Mouse (Mus musculus) neural tube, embryonic 13.5 days (tissue): Measurements from ENCODE around the gene Mapt. TPM values are rescaled to one million over a fixed set of nuclear protein-coding genes. Genes with fewer than 3 reads are reported as not detected.

Experiments
- ATAC-seq: fragments of 200-750 bp; cut with Nextera tagmentation; 2 replicates; pipeline ENCODE4 v1.8.0; 2017; ENCODE audit warnings: low read depth, mild to moderate bottlenecking, moderate TSS enrichment, moderate library complexity
- H3K27ac ChIP-seq: fragments of 300-500 bp; sonication (generic); replicated peaks from 2 replicates; pipeline ENCODE4 v1.5.1; 2015; ENCODE audit warnings: moderate library complexity, mild to moderate bottlenecking, inconsistent platforms
- H3K27me3 ChIP-seq: fragments of 300-500 bp; sonication (generic); 2 replicates; pipeline ENCODE4 v1.6.1; 2015; ENCODE audit warnings: mild to moderate bottlenecking, inconsistent platforms
- H3K36me3 ChIP-seq: fragments of 300-500 bp; sonication (generic); 2 replicates; pipeline ENCODE4 v1.6.1; 2015; ENCODE audit warnings: mild to moderate bottlenecking, inconsistent platforms
- H3K4me1 ChIP-seq: fragments of 300-500 bp; sonication (generic); replicated peaks from 2 replicates; pipeline ENCODE4 v1.6.1; 2015; ENCODE audit warnings: inconsistent platforms
- H3K4me2 ChIP-seq: fragments of 300-500 bp; sonication (generic); 2 replicates; pipeline ENCODE4 v1.6.1; 2015; ENCODE audit warnings: inconsistent platforms, mild to moderate bottlenecking, moderate library complexity
- H3K4me3 ChIP-seq: fragments of 300-500 bp; sonication (generic); 2 replicates; pipeline ENCODE4 v1.5.1; 2015; ENCODE audit warnings: mild to moderate bottlenecking, inconsistent platforms
- H3K9ac ChIP-seq: fragments of 300-500 bp; sonication (generic); 2 replicates; pipeline ENCODE4 v1.6.1; 2015; ENCODE audit warnings: moderate library complexity, mild to moderate bottlenecking, inconsistent platforms
- H3K9me3 ChIP-seq: fragments of 300-500 bp; sonication (generic); 2 replicates; pipeline ENCODE4 v1.6.1; 2016; ENCODE audit warnings: inconsistent platforms
- WGBS: fragments of 180-500 bp; shearing (Covaris S2); methylation state at CpG from one replicate; pipeline ENCODE4 v1.1.7; 2015; 5-methylcytosine and 5-hydroxymethylcytosine counted together
- polyA plus RNA-seq: library from polyadenylated mRNA; unstranded; fragments of >200 nt; fragmentation: Nextera tagmentation; extraction: Ambion mirVana; gene quantifications from 2 replicates; pipeline ENCODE4 v1.2.1, GENCODE M21; 2015

Mapt gene
- polyA plus RNA-seq, 1 experiment from 2014 or later = 665 TPM

DNA sequence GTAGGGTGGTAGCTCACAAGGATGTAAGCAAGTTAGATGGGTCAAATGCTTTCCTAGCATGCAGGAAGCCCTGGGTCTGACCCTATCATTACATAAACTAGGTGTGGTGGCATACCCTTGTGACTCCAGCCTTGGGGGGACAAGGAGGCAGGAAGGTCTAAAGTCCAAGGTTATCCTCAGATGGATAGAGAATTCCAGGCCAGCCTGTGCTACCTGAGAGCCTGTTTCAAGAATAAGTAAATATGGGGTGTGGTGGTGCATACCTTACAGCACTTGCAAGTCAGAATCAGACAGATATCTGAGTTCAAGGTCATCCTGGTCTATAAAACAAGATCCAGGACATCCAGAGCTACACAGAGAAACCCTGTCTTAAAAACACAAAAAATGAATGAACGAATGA, 96.3 kb downstream of the Mapt start:
- 88% methylated on average over 1 of the region's 1 CpGs for WGBS
- Histone ChIP-seq H3K27ac (no peak overlapping the region), H3K36me3 (peaks cover 76% of the 10 kb centered on the region), H3K9me3 (no peaks in the 10 kb centered on the region), H3K4me2 (no peak overlapping the region), H3K9ac (no peak overlapping the region), H3K4me1 (no peaks in the 10 kb centered on the region), H3K27me3 (no peaks in the 10 kb centered on the region), H3K4me3 (no peak overlapping the region)
- ATAC-seq = no peak

DNA sequence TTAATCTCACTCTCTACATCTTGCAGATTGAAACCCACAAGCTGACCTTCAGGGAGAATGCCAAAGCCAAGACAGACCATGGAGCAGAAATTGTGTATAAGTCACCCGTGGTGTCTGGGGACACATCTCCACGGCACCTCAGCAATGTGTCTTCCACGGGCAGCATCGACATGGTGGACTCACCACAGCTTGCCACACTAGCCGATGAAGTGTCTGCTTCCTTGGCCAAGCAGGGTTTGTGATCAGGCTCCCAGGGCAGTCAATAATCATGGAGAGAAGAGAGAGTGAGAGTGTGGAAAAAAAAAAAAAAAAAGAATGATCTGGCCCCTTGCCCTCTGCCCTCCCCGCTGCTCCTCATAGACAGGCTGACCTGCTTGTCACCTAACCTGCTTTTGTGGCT, 96.8 kb downstream of the Mapt start:
- Histone ChIP-seq H3K36me3 (peaks cover 74% of the 10 kb centered on the region), H3K9ac (no peak overlapping the region), H3K4me2 (no peak overlapping the region), H3K9me3 (no peaks in the 10 kb centered on the region), H3K4me1 (no peaks in the 10 kb centered on the region), H3K27ac (no peak overlapping the region), H3K27me3 (no peaks in the 10 kb centered on the region), H3K4me3 (no peak overlapping the region)
- WGBS = 81% methylated on average over 6 of the region's 6 CpGs
- no peak for ATAC-seq

DNA sequence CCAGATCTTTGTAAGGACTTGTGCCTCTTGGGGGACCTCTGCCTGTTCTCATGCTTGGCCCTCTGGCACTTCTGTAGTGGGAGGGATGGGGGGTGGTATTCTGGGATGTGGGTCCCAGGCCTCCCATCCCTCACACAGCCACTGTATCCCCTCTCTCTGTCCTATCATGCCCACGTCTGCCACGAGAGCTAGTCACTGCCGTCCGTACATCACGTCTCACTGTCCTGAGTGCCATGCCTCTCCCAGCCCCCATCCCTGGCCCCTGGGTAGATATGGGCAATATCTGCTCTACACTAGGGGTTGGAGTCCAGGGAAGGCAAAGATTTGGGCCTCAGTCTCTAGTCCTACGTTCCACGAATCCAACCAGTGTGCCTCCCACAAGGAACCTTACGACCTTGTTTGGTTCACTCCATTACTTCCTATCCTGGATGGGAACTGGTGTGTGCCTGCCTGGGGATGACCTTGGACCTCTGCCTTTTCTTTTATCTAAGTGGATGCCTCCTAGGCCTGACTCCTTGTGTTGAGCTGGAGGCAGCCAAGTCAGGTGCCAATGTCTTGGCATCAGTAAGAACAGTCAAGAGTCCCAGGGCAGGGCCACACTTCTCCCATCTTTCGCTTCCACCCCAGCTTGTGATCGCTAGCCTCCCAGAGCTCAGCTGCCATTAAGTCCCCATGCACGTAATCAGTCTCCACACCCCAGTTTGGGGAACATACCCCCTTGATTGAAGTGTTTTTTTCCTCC, 98.2 kb downstream of the Mapt start:
- H3K4me1 ChIP-seq = no peaks in the 10 kb centered on the region
- 79% methylated on average over 11 of the region's 11 CpGs for WGBS
- no peak overlapping the region for H3K4me2 ChIP-seq
- H3K36me3 ChIP-seq = peaks cover 75% of the 10 kb centered on the region
- no peak overlapping the region for H3K4me3 ChIP-seq
- ATAC-seq = no peak
- no peaks in the 10 kb centered on the region for H3K9me3 ChIP-seq
- H3K27me3 ChIP-seq = no peaks in the 10 kb centered on the region
- no peak overlapping the region for H3K27ac ChIP-seq
- H3K9ac ChIP-seq = no peak overlapping the region

DNA sequence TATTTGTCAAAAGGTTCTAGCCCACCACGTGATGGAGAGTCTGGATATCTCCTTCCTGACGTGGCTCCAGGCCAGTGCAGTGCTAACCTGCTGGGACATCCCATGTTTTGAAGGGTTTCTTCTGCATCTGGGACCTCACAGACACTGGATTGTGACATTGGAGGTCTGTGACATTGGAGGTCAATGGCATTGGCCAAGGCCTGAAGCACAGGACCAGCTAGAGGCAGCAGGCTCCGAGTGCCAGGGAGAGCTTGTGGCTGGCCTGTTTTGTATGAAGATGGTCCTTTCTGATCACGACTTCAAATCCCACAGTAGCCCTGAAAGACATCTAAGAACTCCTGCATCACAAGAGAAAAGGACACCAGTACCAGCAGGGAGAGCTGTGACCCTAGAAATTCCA, 99.0 kb downstream of the Mapt start:
- ATAC-seq = no peak
- no peak overlapping the region for H3K9ac ChIP-seq
- no peak overlapping the region for H3K27ac ChIP-seq
- peaks cover 80% of the 10 kb centered on the region for H3K36me3 ChIP-seq
- H3K4me1 ChIP-seq = no peaks in the 10 kb centered on the region
- WGBS = 92% methylated on average over 4 of the region's 4 CpGs
- H3K4me3 ChIP-seq = no peak overlapping the region
- no peaks in the 10 kb centered on the region for H3K27me3 ChIP-seq
- H3K9me3 ChIP-seq = no peaks in the 10 kb centered on the region
- no peak overlapping the region for H3K4me2 ChIP-seq

DNA sequence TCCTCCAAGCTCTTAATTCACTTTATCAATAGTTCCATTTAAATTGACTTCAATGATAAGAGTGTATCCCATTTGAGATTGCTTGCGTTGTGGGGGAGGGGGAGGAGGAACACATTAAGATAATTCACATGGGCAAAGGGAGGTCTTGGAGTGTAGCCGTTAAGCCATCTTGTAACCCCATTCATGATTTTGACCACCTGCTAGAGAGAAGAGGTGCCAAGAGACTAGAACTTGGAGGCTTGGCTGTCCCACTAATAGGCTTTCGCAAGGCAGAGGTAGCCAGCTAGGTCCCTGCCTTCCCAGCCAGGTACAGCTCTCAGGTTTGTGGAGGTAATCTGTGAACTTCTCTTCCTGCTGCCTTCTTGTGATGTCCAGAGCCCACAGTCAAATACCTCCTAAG, 100.0 kb downstream of the Mapt start:
- 0 out of 2 replicates have a peak overlapping the region, but pooled peaks have one; percentile 18 for H3K27ac ChIP-seq

GRCm38 (mm10) chr11:104332105-104332504, 100.9 kb downstream of the Mapt start:
- H3K9me3 ChIP-seq = no peaks in the 10 kb centered on the region
- ATAC-seq = no peak
- H3K27ac ChIP-seq = 0 out of 2 replicates have a peak overlapping the region, but pooled peaks have one; percentile 9
- H3K4me2 ChIP-seq = no peak overlapping the region
- H3K27me3 ChIP-seq = no peaks in the 10 kb centered on the region
- H3K9ac ChIP-seq = no peak overlapping the region
- WGBS = 88% methylated on average over 5 of the region's 5 CpGs
- H3K4me1 ChIP-seq = no peaks in the 10 kb centered on the region
- H3K36me3 ChIP-seq = peaks cover 84% of the 10 kb centered on the region
- no peak overlapping the region for H3K4me3 ChIP-seq

More for the DNA sequence above, 100.0 kb downstream of the Mapt start:
- H3K9ac ChIP-seq = no peak overlapping the region
- H3K27me3 ChIP-seq = no peaks in the 10 kb centered on the region
- peaks cover 80% of the 10 kb centered on the region for H3K36me3 ChIP-seq
- no peaks in the 10 kb centered on the region for H3K9me3 ChIP-seq
- no peak for ATAC-seq
- H3K4me3 ChIP-seq = no peak overlapping the region
- no peaks in the 10 kb centered on the region for H3K4me1 ChIP-seq
- no peak overlapping the region for H3K4me2 ChIP-seq
- 84% methylated on average over 3 of the region's 3 CpGs for WGBS

DNA sequence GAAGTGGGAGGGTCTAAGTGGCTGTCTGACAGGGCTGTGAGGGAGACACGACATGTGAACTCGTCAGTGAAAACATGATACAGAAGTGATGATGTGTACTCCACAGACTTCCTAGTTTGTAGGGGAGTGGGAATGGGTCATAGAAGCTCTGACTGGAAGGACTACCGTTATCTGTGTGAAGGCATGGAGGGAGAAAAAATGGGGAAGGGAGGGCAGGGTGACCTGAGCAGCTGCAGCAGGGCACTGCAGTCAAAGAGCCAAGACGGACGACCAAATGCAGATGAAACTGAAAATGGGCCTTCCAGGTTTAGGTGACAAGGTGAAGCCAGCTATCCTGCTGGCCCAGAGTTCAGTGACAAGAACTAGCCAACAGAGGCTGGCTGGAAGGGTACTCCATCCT, 102.9 kb downstream of the Mapt start:
- no peak for ATAC-seq
- Histone ChIP-seq H3K9ac (no peak overlapping the region), H3K27me3 (no peaks in the 10 kb centered on the region), H3K27ac (no peak overlapping the region), H3K4me1 (no peaks in the 10 kb centered on the region), H3K4me2 (no peak overlapping the region), H3K36me3 (peaks cover 85% of the 10 kb centered on the region), H3K4me3 (no peak overlapping the region), H3K9me3 (no peaks in the 10 kb centered on the region)
- 86% methylated on average over 5 of the region's 5 CpGs for WGBS

- ATAC-seq = no peak
- no peak overlapping the region for H3K9ac ChIP-seq
- H3K4me2 ChIP-seq = no peak overlapping the region
- no peaks in the 10 kb centered on the region for H3K4me1 ChIP-seq
- H3K4me3 ChIP-seq = no peak overlapping the region
- no peaks in the 10 kb centered on the region for H3K27me3 ChIP-seq
- peaks cover 85% of the 10 kb centered on the region for H3K36me3 ChIP-seq
- no peaks in the 10 kb centered on the region for H3K9me3 ChIP-seq
- 90% methylated on average over 13 of the region's 13 CpGs for WGBS
- no peak overlapping the region for H3K27ac ChIP-seq
Observed at GRCm38 (mm10) chr11:104334946-104335345, 103.8 kb downstream of the Mapt start.

GRCm38 (mm10) chr11:104346931-104347330, 115.7 kb downstream of the Mapt start:
- WGBS = 68% methylated on average over 3 of the region's 3 CpGs
- Histone ChIP-seq H3K27me3 (no peaks in the 10 kb centered on the region), H3K9me3 (no peaks in the 10 kb centered on the region), H3K4me3 (no peak overlapping the region), H3K27ac (no peak overlapping the region), H3K36me3 (peaks cover 74% of the 10 kb centered on the region), H3K9ac (no peak overlapping the region), H3K4me1 (no peaks in the 10 kb centered on the region), H3K4me2 (no peak overlapping the region)
- ATAC-seq = no peak

DNA sequence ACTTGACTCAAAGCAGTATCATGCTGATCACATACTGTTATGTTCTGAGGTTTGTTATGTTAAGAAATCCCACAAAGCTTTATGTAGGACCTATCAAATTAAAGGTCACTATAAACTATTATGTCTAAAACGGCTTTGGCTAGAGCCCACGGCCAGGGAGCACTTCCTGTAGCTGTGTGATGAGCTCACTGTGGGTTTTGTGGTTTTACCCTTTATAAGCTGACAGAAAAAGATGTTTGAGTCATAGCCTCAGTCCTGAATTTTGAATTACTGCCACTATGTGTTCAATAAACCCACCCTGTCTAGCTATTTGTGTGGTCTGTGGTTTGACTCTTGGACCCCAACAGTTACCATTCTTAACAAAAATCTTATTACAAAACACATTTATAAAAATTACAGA, 130.6 kb downstream of the Mapt start:
- WGBS = 79% methylated on average over 2 of the region's 2 CpGs
- Histone ChIP-seq H3K36me3 (peaks cover 7% of the 10 kb centered on the region), H3K9ac (no peak overlapping the region), H3K27ac (no peak overlapping the region), H3K4me1 (no peaks in the 10 kb centered on the region), H3K4me3 (no peak overlapping the region), H3K4me2 (no peak overlapping the region), H3K27me3 (no peaks in the 10 kb centered on the region), H3K9me3 (no peaks in the 10 kb centered on the region)
- ATAC-seq = no peak

GRCm38 (mm10) chr11:104362704-104363103, 131.5 kb downstream of the Mapt start:
- Histone ChIP-seq H3K9ac (no peak overlapping the region), H3K27me3 (no peaks in the 10 kb centered on the region), H3K36me3 (peaks cover 3% of the 10 kb centered on the region; the same call in 1 of the 2 replicates), H3K4me3 (no peak overlapping the region), H3K27ac (no peak overlapping the region), H3K4me1 (no peaks in the 10 kb centered on the region), H3K9me3 (no peaks in the 10 kb centered on the region), H3K4me2 (no peak overlapping the region)
- ATAC-seq = no peak
- WGBS = 100% methylated on average over 1 of the region's 1 CpGs

GRCm38 (mm10) chr11:104363823-104364600, 132.8 kb downstream of the Mapt start:
- Histone ChIP-seq H3K4me2 (no peak overlapping the region), H3K4me3 (no peak overlapping the region), H3K9ac (no peak overlapping the region), H3K9me3 (no peaks in the 10 kb centered on the region), H3K27ac (no peak overlapping the region), H3K36me3 (peaks cover 3% of the 10 kb centered on the region; the same call in 1 of the 2 replicates), H3K27me3 (no peaks in the 10 kb centered on the region), H3K4me1 (no peaks in the 10 kb centered on the region)
- ATAC-seq = no peak
- 93% methylated on average over 2 of the region's 2 CpGs for WGBS
